Mouse (Mus musculus) activated CD4-positive, CD25-positive, alpha-beta regulatory T cell (primary cell): ENCODE results near the gene Rpl36a-ps1. TPM values are rescaled to one million over a fixed set of nuclear protein-coding genes. Genes with fewer than 3 reads are reported as not detected.

Experiments
- polyA plus RNA-seq, 2 experiments: library from polyadenylated mRNA; unstranded; fragments of 100-300 nt; shearing (Covaris generic); gene quantifications; one replicate each; pipeline ENCODE4 v1.2.1; 2017

Rpl36a-ps1 gene
- polyA plus RNA-seq: 1 to 10 TPM; 8.7 to 9.4 TPM

GRCm38 (mm10) chr14:98994218-98994617 is at the start of gene Rpl36a-ps1:
Gene Rpl36a-ps1, minus strand, starts transcription at chr14:98994318.

Other genes with a start within 250 kb of the Rpl36a-ps1 start
- gene Mzt1, start 51.8 kb upstream of the Rpl36a-ps1 start, polyA plus RNA-seq: 10 to 100 TPM; 51.3 to 57.4 TPM
- gene Bora, start 51.9 kb upstream of the Rpl36a-ps1 start, polyA plus RNA-seq: 10 to 100 TPM; 26.9 to 38.4 TPM
- gene Pibf1, start 105.1 kb upstream of the Rpl36a-ps1 start, polyA plus RNA-seq: 10 to 100 TPM; 12.3 to 20.4 TPM
- 10 to 100 TPM; 19.5 to 33.2 TPM for gene Dis3, start 105.5 kb upstream of the Rpl36a-ps1 start, polyA plus RNA-seq